Mouse (Mus musculus) adrenal gland, postnatal 4 days (tissue): ENCODE measurements around the gene Eipr1. TPM values are rescaled to one million over a fixed set of nuclear protein-coding genes. Genes with fewer than 3 reads are reported as not detected.
"Not testable (repeated sequence)": the region's sequence is repeated elsewhere in the genome, so short reads cannot be mapped to it uniquely, and the experiment has no call there.

Experiments
- DNase-seq, 2 experiments: peaks; one replicate each; pipeline ENCODE4 v3.0.0; 2021 to 2022; ENCODE audit warnings: low spot score in 2 of 2, mixed read lengths in 2 of 2
- total RNA-seq, 2 experiments: library from RNA; stranded (reverse); gene quantifications; 2 replicates each; pipeline ENCODE4 v1.2.3; 2021

Eipr1 gene
- total RNA-seq, 2 experiments from 2014 or later = 21.0 to 21.1 TPM

DNA sequence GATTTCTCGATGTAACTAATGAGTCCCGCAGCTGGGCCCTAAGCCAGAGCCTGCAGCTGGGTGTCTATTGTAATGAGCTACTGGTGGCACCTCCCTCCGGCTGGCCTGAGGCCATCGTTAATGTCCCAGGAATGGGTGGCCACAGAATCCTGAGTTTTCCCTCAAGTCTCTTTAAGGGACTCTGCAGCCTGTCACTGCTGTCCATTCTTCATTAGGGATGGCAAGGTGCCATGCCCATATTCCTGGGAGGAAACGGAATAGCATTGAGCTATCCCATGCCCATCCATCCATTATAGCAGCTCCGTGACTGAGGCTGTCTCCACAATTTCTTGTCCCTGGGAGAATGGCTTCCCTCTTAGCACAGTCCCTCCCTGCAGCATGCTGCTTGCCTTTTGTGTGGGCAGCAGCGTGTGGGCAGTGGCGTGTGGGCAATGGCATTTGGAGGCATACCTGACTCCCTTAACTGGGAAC lies 123.2 kb downstream of the Eipr1 start:
- DNase-seq = no peak

- DNase-seq = no peak
These were observed 123.9 kb downstream of the Eipr1 start for GRCm38 (mm10) chr12:28875471-28875870.

DNA sequence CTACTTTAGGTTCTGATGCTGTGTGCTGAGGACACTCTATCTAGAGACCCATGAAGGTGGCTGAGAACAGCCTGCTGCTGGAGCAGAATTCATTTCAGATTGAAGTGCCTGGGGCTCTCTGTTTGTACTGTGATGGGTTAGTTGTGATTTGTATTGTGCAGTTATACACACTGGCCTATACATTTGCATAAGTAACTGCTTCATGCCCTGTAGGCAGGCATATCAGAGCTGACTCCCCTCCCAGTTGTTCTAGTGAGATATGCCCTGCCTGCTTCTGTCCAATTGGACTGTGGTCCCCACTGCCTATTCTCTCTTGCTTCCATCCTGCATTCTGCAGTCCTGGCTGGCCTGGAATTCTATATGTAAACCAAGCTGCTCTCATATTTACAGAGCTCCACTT lies 128.9 kb downstream of the Eipr1 start:
- DNase-seq = no peak

DNA sequence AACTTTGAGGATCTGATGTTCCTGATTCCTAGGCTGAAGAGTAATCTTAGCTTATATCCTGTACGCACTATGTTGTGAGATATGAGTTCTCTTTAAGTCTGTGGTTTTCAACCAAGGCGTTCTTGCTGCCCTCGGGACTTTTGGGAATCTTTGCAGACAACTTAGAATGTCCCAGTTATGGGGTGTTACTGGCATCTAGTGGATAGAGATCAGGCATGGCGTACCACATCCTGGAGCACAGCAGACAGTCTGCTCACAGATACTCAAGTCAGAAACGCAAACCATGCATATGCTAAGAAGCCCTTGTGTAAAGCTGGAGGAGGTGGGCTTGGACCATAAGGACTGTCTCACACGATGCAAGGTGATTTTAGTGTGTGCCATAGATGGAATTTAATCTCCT lies 136.1 kb downstream of the Eipr1 start:
- DNase-seq = no peak

GRCm38 (mm10) chr12:28889068-28889674 lies 137.6 kb downstream of the Eipr1 start:
- no peak for DNase-seq

DNA sequence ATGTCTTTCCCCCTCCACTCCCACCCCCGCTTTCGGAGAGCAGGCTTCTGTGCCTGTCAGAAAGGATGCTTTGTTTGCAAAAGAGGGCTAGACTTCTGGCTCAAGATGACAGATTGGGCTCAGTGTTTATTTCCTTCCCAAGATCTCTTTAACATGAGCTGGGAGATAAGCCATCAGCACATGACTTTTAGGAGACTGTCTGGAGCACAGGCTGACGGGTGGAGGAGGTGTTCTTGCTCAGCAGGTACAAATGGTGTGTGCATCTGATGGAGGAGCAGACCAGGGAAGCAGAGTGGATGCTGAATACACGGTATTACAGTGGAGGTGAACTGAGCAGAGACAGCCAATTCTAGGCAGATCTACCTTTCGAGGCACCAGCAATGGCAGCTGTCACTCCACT lies 139.9 kb downstream of the Eipr1 start:
- DNase-seq = no peak

DNA sequence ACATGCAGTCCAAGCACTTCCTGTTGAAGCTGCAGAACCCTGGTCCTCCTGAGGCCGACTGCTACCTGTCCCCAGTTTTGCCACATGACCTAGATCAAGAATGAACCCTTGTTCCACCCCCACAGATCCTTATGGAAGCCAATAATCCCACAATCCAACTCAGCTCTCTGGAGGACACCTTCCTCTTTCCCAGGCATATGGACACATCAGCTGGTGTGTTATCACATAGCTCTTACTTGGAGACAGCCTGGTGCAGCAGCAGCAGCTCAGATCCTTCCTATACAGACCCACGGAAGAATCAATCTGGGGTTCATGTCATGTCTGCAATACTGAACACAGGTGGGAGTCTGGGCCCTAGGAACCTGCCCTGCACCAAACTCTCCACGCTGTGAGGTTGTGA lies 145.0 kb downstream of the Eipr1 start:
- no peak for DNase-seq

GRCm38 (mm10) chr12:28898307-28898706 lies 146.7 kb downstream of the Eipr1 start:
- DNase-seq = no peak

DNA sequence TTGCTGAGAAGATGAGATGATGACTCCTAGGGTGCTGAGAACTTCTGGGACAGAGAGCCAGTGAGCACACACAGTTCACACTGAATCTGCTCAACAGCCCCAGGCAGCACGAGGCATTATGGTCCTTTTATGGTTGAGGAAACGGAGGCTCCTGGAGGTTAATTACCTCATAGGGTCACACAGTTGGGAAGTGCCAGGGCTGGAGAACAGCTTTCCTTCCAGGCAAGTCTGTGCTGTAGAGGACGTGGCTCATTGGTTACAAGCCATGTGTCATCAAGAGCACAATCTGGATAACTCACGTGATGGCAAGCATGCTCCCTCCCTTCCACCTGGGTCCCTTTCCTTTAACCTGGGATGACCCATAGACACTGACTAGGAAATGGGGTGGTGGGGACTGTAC lies 148.1 kb downstream of the Eipr1 start:
- no peak for DNase-seq

DNA sequence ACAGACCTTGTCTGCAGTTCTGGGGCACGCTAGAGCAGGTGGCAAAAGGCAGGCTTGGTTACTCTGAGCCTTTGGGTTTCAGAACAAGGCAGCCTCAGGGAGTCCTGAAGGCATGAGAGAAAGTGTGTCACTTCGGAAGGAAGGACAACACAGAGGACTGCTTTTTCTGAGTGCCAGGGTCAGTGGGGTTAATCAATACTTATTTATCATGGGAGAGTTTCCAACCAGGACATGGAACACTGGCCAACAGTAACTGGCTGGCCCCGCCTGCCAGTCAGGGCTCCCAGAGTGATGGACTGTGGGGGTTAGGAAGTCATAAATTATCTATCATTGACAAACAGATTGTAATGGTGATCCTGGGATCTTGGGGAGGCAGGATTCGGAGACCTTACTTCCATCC lies 148.7 kb downstream of the Eipr1 start:
- DNase-seq = no peak

GRCm38 (mm10) chr12:28902132-28902531 lies 150.5 kb downstream of the Eipr1 start:
- no peak for DNase-seq

DNA sequence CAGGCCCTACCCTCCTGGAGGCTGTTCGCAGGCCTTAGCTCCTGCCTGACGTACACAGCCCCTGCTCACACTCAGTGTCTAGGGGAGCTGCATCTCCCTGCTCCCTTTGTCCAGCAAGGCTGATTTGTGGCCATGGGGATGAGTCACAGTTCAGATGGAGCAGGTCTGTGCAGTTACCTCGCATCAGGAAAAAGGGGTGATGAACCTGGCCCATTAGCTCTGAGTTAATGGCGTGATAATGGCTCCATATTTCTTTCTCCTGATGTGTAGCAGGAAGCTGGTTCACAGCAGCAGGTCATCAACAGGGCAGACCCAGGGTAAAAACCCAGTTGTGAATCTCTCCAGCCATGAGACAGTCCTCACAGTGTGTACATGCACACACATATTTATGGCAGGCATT lies 151.5 kb downstream of the Eipr1 start:
- no peak for DNase-seq

- DNase-seq = no peak
These were observed 153.9 kb downstream of the Eipr1 start for GRCm38 (mm10) chr12:28905486-28905885.

DNA sequence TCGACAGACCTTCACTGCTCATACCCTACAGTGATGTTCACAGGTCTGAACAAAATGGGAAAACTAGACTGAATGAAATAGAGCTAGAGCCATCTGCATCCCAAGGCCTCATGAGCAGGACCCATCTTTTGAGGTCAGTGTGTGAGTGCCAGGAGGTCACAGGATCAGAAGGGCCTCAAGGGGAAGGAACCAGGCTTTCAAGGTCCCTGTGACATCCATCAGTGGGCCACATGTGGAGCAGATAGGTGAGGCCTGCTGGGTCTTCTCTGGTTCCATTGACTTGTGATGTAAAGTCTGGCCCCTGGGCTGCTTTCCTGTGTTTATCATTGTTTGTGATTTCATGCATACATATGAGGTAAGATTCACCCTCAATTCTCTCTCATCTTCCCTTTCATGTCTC lies 154.4 kb downstream of the Eipr1 start:
- no peak for DNase-seq

GRCm38 (mm10) chr12:28906809-28907297 lies 155.2 kb downstream of the Eipr1 start:
- DNase-seq = no peak

DNA sequence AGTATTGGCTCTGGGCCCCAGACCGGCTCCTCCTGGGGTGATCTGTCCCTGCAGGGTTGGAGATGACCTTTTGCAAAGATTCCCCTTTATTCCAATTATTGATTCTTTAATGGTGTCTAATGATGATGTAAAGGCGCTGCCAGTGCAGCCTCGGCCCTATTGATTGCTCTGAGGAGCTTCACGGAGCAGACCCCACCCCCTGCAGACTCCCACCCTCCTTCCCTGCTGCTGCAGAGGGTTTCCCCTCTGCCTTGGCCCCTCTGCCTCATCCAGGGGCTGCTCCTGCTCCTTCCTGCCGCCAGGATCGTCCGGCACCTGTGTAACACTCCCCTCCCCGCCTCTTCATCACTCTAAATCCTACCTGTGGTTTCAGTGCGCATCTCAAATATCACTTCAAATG lies 156.2 kb downstream of the Eipr1 start:
- no peak for DNase-seq

DNA sequence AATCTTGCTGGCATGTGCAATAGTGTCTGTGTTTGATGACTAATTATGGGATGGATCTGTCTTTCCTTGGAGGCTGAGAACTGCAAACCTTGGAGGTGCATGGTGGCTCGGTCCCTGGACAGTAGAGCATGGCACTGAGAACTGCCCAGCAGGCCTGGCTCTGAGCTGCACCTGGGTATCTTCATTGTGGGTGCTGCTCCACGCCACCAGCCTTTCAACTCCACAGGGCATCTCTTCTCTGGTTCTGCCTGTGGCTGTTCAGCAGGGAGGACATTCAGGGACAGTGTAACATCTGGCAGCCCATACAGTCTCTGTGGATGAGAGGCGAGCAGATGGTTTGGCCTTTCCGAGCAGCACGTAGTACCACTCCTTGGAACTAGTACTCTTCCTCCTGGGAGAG lies 158.2 kb downstream of the Eipr1 start:
- no peak for DNase-seq

DNA sequence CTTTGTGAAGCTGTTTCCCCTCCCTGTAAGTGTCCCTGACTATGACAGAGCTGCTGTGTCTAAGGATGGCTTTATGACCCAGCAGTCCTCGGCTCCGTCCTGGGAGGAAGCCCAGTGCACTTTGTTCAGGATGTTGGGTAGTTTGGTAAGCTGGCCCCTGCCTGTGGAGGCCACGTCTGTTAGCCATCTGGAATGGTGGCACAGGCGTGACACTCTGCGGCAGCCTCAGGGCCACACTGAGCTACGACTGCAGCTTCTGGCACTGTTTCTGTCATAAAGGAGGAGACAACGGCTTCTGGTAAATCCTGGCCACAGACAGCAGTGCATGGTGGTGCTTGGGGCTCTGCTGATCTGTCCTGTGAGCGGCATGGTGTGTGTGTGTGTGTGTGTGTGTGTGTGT lies 159.0 kb downstream of the Eipr1 start:
- DNase-seq = no peak

GRCm38 (mm10) chr12:28912351-28912936 lies 160.8 kb downstream of the Eipr1 start:
- no peak for DNase-seq

DNA sequence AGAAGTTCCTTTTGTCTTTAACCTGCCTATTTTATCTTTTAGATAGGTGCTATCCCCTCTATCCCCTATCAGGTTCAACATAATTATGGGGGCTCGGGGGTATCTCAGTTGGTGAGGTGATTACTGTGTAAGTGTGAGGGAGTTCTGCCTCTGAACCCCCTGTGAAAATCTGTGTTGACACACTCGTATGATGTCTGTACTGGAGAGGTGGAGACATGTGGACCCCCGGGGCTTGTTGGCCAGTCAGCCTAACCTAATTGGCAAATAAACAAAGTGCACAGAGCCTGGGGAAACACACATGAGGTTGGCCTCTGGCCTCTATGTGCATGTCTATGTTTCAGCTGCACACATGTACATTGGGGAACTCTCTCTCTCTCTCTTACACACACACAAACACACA lies 161.5 kb downstream of the Eipr1 start:
- no peak for DNase-seq

- not testable (repeated sequence) for DNase-seq
These were observed 162.5 kb downstream of the Eipr1 start for GRCm38 (mm10) chr12:28914056-28914455.
